Mouse (Mus musculus) heart, postnatal 14 days (tissue): ENCODE measurements at regions not wholly inside any gene's neighbourhood (a gene's known extent, or its start where the extent isn't known, plus 50 kb on each side); places are given as distances from the start of the nearest gene placed in this dataset.
A peak's percentile ranks its signal among the peaks of the same experiment; 100 is the strongest.
"Not testable (repeated sequence)": the region's sequence is repeated elsewhere in the genome, so short reads cannot be mapped to it uniquely, and the experiment has no call there.

Source experiments
- DNase-seq, 2 experiments: peaks; one replicate each; pipeline ENCODE4 v3.0.0; 2021 to 2022
- intact Hi-C: fragments of 180-260 bp; cut with DNase I; formaldehyde crosslinking; loops from one replicate; pipeline ENCODE4 v1.15.1; 2025

- intact Hi-C loops = no loop called here
- no peak for DNase-seq
These were observed 426.2 kb upstream of the Zfp507 start for GRCm38 (mm10) chr7:36229031-36229430.

- DNase-seq = no peak
- intact Hi-C loops = no loop called here
These were observed 421.6 kb upstream of the Zfp507 start for GRCm38 (mm10) chr7:36224416-36224815.

GRCm38 (mm10) chr7:36218386-36218785 is 415.6 kb upstream of the Zfp507 start:
- DNase-seq = no peak
- intact Hi-C loops = no loop called here

DNA sequence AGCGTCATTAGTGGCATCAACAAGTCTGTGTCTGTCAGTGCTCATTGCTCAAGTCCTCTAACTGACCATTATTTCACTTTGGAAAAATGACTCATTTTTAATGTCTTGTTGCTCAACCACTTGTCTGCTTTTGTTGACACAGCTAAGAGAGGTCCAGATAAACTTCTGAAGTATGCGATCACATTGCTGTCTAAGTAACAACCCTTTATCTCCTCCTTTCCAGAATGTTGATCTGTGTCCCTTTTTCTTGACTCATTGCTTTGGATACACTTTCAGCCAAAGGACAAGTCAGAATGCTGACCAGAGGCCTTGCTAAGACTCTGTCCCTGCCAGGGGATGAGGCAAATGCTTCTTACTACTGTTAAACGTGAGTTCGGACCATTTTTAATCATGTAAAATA is 407.2 kb upstream of the Zfp507 start:
- intact Hi-C loops = no loop called here
- DNase-seq = no peak

DNA sequence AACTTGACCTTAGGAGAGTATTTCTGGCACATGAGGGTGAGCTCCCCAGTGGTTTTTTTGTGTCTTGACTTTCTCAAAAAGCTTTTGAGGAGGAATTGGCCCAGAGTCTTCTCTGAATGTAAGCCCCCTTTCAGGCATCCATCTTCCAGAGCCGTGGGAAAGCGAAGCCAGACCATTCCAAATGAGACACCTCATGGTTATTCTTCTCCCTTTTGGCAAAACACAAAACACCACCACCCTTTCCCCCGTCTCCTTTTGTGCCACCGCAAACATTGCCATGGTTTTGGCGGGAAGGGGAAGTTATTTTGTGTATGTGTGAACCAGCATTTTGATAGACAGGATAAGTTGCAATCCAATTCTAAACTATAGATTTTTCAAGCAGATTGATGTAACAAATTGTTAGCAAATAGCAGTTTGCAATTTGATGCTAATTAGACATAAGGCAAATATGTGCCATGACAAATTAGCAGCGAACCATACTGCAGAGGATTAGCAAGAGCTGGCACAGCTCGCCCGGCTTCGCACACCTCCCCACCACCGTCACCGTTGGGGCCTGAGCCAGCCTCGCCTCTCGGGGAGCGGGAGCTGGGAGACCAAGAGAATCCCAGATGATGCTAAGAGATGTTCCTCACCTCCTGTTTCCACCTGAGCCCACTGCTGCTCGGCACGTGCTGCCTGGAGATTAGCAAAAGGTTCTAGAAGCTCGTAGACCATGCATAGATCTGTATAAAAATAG is 404.9 kb upstream of the Zfp507 start:
- no peak for DNase-seq
- intact Hi-C loops = no loop called here

DNA sequence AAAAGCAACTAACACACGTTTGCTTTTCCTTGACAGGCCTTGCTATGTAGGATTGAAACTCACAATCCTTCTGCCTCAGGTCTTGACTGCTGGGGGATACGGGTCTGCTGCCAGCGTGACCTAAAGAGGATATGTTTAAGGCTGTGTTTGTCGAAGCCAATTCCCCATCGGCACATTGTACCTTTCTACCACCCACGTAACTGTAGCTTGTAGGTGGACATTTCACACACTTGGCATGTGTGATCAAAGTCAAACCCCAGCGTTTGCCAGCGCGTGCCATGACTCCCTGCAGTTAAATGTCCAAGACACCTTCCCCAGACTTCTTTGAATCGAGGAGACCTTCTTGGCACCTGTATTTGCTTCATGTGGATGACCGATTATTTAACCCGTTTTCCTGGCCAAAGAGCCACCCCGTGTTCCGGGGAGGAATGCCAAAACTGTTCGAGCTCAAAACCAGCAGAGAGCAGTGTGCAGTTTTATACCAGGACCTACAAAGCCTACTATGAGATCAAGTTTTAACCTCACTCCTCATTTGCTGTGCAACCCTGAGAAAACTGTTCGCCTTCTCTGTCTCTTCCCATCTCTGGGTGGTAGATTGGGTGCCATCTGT is 395.4 kb upstream of the Zfp507 start:
- intact Hi-C loops = no loop called here

DNA sequence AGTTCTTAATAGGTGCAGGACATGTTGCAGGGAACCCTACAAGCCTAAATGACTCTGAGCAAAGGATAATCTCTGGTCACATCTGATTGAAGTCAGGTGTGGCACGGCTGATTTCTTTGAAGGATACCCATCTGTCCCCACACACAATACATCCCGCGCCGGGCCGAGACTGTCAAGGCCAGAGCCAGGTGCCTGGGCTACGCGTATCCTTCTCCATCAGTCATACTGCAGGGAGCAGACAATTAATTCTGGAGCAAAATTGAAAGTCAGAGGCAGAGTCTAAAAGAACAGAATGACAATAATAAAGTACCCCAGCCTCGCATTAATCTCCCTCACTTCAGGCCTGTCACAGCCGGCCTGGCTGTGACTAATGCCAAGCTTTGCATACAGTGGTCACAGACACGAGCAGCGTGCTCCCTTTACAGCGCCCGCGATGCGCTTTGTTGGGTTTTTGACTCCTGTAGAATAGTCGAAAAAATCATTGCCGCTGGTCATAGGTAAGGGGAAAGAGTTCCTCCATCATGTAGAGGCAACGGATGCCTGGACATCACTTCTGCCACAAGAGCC is 393.4 kb upstream of the Zfp507 start:
- no peak for DNase-seq
- intact Hi-C loops = no loop called here

More for the DNA sequence above, 395.4 kb upstream of the Zfp507 start:
- DNase-seq = no peak

DNA sequence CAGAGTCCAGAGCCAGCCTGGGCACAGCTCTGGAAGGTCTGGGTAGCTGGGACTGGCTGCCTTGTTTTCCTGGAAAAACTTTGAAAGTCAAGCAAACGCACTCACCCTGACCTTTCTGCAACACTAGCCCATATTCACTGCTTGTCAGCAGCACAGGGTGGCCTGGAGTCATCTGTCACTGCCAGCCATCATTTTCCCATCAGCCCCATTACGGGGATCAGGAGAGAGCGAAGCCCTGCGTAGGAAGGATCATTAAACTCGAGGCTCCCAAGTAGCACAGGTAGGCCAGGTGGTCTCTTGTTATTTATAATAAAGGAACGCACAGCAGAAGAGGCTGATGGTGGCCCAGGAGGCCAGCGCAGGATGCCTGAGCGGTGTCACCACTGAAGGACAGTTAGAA is 389.8 kb upstream of the Zfp507 start:
- intact Hi-C loops = no loop called here
- no peak for DNase-seq

GRCm38 (mm10) chr7:36177947-36178346 is 375.1 kb upstream of the Zfp507 start:
- no peak for DNase-seq
- intact Hi-C loops = no loop called here

- DNase-seq = no peak
- intact Hi-C loops = no loop called here
These were observed 372.5 kb upstream of the Zfp507 start for GRCm38 (mm10) chr7:36175296-36175695.

- DNase-seq, intact Hi-C loops: not testable (repeated sequence)
These were observed 369.7 kb upstream of the Zfp507 start for GRCm38 (mm10) chr7:36172511-36172910.

DNA sequence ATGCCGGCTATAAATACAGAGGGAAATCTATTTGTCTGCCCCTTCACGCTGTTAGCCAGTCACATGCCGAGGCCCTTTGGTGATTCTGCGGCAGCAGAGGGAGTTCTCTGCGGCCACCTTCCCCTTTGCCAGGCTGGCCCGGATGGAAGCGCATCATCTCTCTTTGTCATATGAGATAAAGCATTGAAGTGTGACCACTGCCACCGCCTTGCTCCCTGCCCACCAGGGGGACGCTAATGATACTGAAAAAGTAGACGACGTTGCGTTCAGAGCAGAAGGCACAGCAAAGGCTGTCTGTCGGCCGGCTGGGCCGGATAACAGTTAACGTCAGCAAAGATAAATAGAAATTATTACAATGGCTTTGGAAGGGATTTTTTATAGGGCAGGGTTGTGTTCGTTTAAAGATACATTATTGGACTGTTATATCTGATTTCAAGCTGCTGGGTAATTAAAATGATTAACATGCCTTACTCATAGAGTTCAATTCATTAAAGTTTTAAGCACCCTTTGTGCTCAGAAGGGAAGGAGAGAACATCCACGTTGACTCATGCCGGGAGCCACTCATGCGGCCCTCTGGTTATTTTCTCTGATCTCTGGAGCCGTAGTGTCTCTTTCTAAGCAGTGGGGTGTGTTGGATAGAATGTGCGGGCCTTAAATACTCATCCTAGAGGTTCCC is 354.6 kb upstream of the Zfp507 start:
- no peak for DNase-seq
- intact Hi-C loops = no loop called here

DNA sequence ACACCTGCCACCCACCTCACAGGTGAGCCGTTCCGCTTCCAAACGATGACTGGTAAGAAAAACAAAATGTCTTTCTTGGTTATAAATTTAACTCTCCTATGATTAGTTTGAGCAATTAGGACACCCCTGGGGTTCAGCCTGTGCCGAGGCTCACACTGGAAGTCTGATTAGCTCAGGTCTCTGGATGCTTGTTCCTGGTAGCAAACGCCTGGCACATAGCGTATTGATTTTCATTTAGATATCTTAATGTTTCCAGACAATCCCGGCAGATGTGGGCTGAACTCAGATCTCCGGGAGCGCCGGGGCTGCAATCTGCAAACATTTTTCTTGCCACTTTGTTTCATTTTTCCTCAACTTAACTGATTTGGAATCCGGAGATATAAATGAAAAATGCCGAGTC is 353.8 kb upstream of the Zfp507 start:
- DNase-seq = no peak
- intact Hi-C loops = no loop called here

GRCm38 (mm10) chr7:36155576-36155975 is 352.8 kb upstream of the Zfp507 start:
- DNase-seq = no peak
- intact Hi-C loops = no loop called here

DNA sequence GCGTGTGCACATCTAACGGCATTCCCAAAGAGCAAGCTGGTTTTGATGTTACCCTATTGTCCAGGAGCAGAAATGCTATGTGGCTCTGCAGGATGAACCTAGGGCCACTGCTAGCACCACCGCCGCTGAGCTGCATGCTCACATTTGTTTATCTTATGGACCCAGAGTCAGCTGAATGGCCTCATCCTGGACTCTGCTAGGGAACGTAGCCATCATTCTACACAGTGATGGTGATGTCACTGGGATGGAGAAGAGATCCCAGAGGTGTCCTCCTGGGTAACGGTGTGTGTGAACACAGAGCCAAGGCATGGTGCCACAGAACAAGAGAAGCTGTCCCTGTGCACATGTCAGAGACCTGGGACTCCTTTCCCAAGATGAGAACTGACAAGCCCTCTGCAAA is 352.4 kb upstream of the Zfp507 start:
- no peak for DNase-seq

DNA sequence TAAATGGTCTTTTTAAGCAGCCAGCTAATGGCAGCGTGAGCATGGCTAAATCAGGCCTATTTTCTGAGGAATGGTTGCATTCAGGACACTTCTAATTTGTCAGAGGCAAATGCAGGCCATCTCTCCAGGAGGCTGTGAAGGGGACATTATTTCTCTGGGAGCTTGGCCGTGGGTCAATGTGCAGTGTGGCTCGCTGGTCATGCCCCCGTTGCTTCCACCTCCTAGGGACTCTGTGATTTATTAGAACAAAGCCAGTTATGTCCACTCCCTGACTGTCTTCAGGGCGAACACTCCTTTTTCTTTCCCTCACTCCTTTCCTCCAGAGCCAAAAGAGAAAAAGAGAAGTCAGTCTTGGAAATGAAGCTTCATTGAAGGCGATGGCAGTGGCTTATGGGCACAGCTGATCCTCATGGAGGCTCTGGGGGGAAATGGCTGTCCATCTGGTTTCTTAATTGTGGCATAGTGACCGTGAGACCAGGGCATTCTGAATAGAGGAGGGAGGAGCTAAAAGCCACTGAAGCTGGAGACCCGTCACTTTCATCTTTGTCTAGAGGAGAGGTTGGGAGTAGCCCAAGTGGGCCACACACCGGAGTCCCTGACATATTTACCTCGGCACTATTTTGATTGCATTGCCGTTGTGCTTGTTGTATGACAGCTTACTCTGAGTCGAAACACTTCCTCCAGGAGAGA is 348.2 kb upstream of the Zfp507 start:
- intact Hi-C loops = no loop called here
- DNase-seq = no peak

More for the DNA sequence above, 352.4 kb upstream of the Zfp507 start:
- intact Hi-C loops = no loop called here

- intact Hi-C loops = no loop called here
- no peak for DNase-seq
These were observed 333.8 kb upstream of the Zfp507 start for GRCm38 (mm10) chr7:36136571-36136970.

DNA sequence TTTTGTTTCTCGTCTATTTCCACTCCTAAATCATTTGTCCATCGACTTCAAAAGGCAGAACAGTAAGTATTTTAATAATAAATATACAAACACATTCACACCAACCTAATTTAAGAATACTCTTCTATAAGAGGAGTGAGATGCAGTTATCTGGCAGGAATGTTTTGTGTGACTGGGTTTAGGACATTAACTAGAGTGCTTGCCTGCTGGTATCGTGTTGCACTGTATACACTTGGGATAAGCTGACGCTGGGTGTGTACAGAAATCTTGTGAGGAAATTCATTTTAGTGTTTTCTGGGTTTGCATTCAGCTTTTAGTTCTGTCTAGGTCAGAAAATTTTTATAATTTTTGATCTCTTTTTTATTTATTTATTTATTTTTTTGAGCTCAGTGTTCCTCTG is 331.8 kb upstream of the Zfp507 start:
- intact Hi-C loops = no loop called here
- no peak for DNase-seq

GRCm38 (mm10) chr7:36133658-36134143 is 330.9 kb upstream of the Zfp507 start:
- intact Hi-C loops = no loop called here
- DNase-seq = peak; percentile 4 to 14

GRCm38 (mm10) chr7:36133026-36133425 is 330.2 kb upstream of the Zfp507 start:
- intact Hi-C loops = no loop called here

GRCm38 (mm10) chr7:36132569-36132968 is 329.8 kb upstream of the Zfp507 start:
- DNase-seq = no peak
- intact Hi-C loops = no loop called here

More at GRCm38 (mm10) chr7:36133026-36133425, 330.2 kb upstream of the Zfp507 start:
- no peak for DNase-seq
